Mouse (Mus musculus) right cerebral cortex, postnatal 14 days (tissue): ENCODE measurements around the gene Tfcp2l1.
A peak's percentile ranks its signal among the peaks of the same experiment; 100 is the strongest.

ENCODE experiments used
- DNase-seq: peaks from one replicate; pipeline ENCODE4 v3.0.0; 2022

Gene Tfcp2l1

DNA sequence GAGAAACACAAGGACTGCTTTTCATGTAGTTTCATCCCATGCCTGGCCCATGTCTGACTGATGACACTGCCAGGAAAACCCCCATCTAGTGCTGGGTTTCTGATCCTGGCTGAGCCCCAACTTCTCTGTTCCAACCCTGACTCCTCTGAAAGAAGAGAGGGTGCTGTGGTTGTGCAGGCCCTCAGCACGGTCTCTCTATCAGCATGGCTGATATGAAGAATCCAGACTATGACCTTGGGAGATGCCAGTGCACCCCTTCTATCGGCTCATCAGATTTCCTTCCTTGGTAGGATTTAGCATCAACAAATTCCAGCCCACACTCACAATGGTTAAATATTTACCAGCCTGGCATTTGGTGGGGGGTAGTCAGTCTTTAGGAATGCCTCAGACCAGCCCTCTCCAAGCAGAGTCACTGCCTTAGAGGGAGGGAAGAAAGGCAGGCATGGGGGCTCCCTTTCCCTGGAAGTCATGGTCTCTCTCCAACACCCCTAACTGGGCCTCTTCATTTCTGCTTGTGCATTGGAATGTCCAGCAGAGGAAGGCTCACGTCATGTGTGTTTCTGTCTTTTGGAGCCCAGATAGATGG lies 33.2 kb downstream of the Tfcp2l1 start:
- DNase-seq = no peak

DNA sequence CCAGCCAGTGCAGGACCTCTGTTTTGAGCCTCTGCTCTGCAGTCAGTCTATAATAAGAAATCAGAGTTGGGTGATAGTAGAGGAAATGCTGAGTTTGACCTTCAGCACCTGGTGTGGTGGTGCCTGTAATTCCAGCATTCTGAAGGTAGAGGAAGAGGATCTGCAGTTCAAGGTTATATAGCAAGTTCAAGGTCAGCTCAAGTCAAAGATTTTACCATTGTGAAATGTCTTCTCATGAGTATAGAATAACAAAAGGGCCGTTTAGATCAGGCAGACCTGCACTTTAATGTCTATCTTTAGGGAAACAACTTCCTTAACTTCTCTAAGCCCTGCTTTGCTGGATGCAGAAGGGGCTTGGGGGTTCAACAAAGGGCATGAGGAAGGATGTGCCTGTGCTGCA lies 35.3 kb downstream of the Tfcp2l1 start:
- no peak for DNase-seq

DNA sequence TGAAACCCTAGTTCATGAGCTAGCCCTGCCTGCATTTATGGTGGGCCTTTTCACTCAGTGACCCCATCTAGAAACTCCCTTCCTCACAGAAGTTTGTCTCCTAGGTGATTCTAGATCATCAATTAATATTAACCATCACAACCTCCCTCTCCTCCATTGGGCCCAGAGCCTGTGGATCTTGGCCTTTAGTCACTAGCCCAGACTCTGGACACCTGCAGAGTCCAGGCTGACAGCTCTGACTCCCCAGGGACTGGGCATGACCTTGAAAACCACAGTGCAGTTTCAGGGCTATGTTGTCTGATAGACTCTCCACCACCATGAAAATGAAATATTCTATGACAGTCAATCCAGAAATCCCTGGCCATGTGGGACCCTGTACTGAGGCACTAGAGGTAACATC lies 39.8 kb downstream of the Tfcp2l1 start:
- no peak for DNase-seq

DNA sequence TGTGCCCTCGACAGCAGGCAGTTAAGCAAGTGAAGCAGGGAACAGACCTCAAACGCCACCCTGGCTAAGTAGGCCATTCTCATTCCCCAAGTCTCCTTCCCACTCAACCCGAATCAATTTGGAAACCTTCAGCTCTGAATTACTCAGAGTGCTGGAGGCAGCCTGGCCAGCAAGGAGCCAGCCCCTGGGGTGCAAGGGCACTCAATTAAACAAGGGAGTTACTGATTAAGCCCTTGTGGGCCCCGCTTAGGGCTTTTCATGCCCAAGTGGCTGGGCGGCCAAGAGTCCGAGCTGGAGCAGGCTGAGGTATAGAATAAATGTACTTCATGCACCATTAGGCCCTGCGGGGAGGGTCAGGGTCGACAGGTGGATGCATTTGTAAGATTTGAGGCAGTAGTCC lies 44.5 kb downstream of the Tfcp2l1 start:
- DNase-seq = no peak

DNA sequence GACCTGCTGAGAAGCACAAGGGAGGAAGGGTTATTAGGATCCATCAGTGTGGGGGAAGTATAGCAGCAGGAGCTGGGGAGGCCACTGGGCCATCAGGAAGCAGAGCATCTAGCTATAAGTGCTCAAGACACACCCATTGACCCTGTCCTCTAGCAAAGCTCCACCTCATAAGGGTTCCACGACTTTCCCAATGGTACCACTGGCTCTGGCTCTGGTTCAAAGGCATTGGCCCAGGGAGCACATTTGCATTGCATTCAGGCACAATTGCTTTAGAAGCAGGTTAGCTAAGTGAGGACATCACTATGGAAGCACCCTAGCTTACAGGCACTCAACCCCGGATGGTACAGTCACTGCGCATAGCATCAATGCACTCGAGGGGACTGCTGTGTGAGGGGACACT lies 46.4 kb downstream of the Tfcp2l1 start:
- no peak for DNase-seq

DNA sequence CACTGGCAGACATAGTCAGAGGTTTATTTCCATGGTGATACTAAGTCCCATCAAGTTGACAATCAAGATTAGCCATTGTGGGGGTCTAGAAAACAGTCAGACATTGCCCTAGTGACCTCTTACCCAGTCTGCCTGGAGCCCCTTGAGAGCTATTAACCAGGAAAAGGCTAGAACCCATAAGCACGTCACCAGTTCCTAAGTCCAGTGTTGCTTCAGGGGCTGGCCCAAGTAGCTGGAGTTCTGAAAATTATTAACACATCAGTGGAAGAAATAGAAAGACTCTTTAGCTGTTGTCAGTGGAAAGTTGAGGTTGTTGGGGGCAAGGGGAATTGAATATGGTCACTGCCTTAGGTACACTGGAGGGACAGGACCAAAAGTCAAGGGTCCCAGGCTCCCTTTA lies 54.2 kb downstream of the Tfcp2l1 start:
- no peak for DNase-seq

DNA sequence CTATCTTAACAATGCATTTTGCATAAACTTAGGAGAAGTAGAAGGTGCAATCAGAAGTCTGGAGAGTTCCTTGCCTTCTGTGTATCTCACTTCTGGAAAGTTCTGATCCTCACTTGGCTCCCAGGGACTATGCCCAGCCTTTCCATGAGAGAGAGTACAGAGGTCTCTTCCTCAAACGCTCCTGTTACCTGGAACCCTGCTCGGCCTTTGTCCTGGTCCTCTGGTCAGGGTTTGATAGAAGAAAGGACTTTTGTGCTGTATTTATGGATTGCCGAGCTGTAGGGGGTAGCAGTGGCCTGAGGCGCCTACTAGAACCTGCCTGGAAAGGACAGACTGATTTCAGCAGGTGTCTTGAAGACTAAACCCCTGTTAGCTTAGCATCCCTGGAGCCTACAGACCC lies 55.9 kb downstream of the Tfcp2l1 start:
- no peak for DNase-seq

DNA sequence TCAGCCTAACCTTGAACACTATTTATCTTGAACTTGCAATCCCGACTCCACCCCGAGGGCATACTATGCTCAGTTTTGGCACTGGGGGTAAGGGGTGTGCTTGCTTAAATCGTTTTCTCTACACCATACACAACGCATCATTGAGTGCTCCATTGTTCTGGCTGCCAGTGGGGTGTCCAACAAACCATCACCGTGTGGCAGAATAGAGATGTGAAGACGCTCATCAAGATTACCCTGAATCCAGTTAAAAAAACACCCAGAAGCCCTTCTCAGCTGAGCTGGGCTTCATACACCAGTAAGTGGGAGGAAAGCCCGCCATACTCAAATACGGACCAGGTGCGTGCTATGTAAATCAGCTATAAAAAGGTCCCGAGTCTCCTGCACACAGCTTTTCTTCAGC lies 60.0 kb downstream of the Tfcp2l1 start:
- DNase-seq = no peak

DNA sequence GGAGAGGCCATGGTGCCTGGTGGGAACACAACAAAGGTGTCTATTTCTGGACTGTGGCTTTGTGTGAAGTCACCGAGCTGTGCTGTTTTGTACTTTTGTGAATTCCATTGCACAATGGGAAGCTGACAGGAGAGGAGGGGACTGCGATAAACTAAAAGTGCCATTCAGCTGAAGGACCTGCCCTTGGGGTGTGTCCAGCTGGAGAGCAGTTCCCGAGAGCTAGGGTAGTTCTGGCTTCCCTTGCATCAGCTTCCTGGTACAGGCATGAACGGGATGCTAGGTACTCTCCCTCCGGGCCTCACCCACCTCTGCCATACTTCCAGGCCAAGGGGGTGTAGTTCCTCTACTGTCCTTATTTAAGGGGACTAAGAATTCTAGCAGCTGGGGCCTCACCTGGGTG lies 62.1 kb downstream of the Tfcp2l1 start:
- no peak for DNase-seq

DNA sequence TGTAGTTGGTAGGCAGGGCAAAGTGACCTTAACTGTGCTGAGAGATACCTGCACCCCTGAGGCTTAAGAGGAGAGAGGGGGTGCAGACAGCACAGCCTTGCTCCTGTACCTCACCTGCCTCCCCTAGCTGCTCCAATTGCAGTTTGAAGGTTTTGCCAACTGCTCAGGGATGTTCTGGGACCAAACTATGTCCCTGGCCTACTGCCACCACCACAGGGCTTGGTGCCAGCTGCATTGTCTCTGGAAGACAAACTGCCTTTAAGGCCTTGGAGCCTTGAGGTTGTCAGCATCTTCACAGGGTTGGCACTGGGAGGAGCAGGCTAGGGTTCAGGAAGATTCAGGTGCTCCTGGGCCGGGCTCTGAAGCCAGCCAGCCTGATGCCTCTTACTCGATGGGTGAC lies 66.7 kb downstream of the Tfcp2l1 start:
- peak; percentile 10 for DNase-seq

DNA sequence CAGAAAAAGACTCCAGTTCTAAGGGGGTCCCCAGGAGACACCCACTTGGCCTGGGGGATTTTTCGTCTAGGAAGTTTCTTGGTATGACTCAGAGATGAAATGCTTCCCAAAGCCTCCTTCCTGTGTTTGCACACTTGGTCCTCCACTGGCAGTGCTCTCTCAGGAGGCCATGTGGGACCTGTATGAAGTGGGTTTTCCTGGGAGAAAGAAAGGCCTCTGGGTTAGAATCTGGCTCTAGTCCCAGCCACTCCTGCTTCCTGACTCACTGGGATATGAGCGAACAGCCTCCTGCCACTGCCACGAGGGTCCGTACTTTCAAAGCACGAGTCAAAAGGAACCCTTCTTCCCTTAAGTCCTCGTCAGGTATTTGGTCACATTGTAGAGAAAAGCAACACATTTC lies 70.2 kb downstream of the Tfcp2l1 start:
- no peak for DNase-seq

DNA sequence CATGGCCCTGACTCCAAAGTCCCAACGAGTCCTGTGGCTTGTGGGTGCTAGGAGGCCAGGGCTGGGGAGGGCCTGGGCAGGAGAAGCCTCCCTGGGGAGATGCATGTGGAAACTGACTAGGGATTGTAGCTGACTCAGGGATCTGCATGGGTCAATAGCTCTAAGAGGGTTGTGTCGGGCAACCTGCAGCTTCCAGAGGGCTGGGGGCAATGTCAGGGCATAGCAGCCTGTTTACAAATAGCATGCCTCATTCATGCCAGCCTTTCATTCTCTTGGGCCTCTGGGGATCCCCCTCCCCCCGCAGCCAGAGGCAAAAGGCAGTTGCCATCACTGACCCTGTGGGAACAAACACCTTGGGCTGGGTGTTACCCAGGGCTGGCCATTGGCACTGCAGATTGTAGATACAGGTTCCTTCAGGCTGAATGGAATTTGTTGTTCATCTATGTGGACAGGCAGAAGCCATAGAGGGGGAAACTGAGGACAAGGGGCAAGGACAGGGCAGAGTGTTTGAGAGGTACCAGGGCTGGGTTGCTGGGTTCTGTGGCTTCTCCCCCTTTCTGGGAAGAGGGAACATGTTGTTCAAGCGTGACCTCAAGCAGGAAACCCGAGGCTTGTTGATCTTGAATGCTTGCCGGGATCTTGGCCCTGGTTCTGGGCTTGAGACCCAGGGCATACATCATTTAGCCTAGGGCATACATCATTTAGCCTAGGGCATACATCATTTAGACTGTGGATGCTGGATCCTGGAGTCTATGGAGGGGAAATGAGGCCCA lies 71.6 kb downstream of the Tfcp2l1 start:
- DNase-seq = no peak

DNA sequence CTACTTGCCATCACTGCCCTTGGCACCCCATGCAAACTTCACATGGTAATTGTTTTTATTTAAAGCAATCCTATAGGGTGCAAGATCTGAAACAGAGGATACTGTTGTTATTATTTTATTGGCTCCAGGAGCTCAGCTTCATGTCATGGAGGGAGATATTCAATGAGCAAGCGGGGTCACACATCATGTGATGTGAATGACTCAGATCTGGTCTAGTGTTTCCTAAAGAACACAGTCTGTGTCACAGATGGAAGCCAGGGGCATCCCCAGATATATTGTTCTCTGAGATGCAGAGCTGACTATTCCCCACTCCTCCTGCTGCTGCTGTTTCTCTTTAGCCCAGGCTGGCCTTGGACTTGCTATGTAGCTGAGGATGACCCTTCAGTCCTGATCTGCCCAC lies 72.2 kb downstream of the Tfcp2l1 start:
- DNase-seq = no peak

DNA sequence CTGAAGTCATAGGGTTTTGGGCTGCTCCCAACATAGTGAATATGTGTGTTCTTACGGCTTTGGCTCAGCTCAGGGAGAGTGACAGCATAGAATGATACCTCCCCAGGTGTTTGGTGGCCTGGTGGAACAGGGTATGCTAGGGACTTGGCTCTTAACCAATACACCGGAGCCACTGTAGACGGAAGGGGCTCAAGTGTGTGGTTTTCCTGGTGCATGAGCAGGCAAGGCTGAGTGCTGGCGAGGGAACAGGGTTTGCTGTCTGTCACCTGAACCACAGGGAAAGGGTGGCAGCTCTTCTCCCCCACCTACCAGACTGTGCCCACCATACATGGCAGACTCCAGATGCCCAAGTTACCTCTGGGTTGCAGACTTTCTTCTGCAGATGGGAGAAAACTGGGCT lies 83.9 kb downstream of the Tfcp2l1 start:
- DNase-seq = no peak

DNA sequence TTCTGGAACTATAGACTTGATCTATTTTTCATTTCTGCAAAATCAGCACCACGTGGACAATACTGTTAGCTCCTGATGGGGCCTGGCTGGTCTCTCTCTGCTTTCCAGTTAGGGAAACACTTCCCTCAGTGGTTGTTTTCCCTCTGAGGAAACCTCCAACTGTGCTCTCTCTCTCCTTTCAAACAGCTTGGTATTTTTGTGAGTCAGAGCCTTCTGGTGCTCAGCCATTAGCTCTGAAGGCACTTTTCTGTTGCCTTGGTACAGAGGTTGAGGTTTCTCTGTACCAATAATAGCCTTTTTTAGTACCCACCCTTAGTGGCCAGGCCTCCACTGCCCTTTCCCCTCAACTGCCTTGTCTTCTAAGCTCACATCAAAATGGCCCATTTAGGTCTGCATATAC lies 88.5 kb downstream of the Tfcp2l1 start:
- DNase-seq = no peak

DNA sequence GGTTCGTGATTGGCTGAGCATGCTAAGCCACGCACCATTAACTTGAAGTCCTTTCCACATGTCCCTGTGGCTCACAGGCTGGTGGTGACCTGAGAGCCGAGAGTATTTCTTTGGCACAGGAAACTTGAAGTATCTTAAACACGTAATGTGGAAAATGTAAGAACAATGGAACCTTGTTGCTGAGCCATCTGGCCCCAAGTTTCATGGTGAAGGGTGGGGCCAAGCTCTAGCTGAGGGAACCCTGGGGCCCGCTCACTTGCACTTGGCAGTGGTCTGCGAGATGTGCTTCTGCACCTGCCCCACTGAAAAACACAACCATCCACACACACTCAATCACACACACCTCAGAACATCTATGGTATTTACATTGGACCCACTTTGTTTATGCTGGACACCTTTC lies 90.3 kb downstream of the Tfcp2l1 start:
- DNase-seq = no peak

DNA sequence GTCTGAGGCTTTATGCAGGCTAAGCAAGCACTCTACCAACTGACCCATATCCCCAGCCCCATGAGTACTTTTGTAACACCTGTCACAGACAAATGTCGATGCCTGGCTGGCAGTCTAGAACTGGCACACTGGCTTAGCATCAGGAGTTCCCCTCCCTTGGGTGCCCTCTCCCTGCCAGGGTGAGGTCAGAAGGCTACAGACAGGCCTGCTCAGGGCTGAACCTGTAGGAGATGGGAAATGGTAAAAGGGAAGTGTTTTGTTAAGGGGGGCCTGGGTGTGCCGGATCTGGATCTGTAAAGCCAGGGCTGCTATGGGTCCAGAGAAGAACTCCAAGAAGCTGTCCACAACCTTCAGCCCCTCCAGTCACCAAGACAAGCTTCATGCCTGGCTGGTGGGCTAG lies 92.0 kb downstream of the Tfcp2l1 start:
- DNase-seq = no peak

DNA sequence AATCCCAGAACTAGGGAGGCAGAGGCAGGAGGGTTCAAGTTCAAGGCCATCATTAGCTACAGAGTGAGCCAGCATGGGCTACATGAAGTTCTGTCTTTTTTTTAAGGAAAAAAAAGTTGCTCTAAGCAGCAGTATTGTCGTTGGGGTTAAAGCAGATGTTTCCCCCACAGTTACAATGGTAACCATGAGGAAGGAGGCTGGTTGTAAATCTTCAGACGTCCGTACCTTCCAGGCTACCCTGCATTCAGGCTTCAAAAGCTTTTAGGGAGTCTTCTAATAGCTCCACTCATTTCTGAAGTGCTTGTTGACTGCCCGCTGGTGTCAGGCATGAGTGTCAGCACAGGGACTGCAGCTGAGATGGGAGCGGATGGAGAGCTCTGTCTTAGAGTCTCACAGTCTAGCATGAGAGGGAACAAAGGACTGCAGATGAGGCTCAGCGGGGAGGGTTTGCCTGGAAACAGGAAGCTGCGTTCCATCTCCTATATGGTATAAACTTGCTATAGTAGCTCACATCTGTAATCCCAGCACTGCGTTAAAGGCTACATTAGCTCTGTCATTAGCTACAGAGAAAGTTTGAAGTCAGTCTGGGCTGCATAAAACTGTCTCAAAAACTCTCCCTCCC lies 92.8 kb downstream of the Tfcp2l1 start:
- no peak for DNase-seq

DNA sequence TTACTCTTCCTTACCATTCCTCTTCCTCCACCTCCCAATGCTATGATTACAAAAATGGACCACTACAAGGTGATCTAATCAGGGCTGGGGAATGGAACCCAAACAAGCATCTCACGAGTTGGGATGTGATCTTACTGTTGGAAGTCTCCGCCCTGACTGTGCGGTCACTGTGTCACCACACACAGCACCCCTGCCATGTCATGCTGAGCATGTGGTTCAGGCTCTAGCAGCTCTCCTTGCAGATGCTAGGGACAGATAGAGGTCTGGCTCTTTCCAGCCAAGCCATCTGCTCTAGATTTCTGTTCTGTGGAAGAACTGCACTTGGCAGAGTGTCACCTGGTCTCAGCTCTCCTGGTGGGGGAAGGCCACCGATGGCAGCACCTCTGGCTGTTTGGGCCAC lies 99.3 kb downstream of the Tfcp2l1 start:
- no peak for DNase-seq

DNA sequence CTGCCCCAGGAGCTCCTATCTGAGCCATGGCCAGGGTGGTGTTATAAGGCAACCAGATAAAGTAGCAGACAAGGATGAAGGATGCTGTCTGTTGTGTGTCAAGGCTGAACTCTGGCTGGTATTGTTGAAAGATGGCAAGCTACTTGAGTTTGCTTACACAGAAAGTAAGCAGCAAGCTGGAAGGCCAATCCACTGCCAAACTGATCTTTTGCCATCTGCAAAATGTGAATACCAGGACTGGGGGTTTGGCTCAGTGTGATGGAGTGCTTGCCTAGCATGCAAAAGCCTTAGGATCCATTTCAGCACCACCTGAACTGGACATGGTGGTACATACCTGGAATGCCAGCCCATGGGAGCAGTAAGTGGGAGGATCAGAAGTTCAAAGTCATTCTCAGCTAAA lies 101.1 kb downstream of the Tfcp2l1 start:
- DNase-seq = no peak
